Mouse (Mus musculus): ENCODE results near the gene Dgcr2. TPM values are rescaled to one million over a fixed set of nuclear protein-coding genes. Genes with fewer than 3 reads are reported as not detected.

Gene Dgcr2
- polyA plus RNA-seq, 1 experiment from 2014 or later: 96.8 TPM

DNA sequence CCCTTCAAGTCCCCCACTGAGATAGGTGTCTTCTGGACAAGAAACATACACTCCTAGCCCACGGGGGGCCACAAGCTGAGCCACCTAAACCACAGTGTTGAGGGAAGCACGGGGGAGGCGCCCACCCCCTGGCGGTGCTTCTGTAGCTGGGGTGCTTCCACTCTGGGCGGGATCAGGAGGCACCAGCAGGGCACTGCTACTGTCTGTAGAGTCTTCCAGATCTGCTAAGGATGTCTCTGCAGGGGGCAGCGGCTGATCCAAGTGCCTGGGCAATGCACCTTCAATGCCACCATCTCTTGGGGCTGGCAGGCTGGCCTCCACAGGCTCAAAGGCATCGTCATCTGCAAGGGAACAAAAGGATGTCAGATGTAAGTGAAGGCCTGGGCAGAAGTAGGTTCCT, 55.9 kb downstream of the Dgcr2 start:
- H3K4me1 ChIP-seq: no peaks in the 10 kb centered on the region
- 90% methylated on average over 7 of the region's 7 CpGs for WGBS
- no peak overlapping the region for H3K4me2 ChIP-seq
- H3K27me3 ChIP-seq: peaks cover 6% of the 10 kb centered on the region
- ATAC-seq (ENCODE audit: insufficient number of reproducible peaks, insufficient read depth, low FRiP score, low TSS enrichment, low read depth): no peak
- H3K4me3 ChIP-seq: no peak overlapping the region
- no peaks in the 10 kb centered on the region for H3K9me3 ChIP-seq
- no peak overlapping the region for H3K27ac ChIP-seq
- H3K9ac ChIP-seq: no peak overlapping the region
- peaks cover 80% of the 10 kb centered on the region for H3K36me3 ChIP-seq

DNA sequence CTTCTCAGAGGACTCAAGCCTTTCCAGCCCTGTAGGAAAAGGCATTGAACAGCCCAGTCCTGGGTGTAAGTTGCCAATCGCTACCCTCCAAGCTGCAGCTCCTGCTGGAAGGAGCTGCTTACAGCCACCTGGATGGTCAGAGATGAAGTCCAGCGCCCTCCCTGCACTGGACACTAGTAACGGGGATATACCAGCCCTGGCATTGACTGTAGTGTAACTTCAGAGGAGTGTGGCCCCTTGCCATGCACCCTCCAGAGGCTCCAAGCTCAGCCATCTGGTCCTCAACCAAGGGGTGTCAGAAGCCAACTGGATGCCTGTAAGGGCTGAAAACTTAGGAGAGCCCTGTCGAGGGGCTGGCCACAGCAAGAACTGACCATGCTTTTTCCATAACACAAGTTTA, 58.4 kb downstream of the Dgcr2 start:
- Histone ChIP-seq H3K4me3 (no peak overlapping the region), H3K4me1 (no peaks in the 10 kb centered on the region), H3K9ac (no peak overlapping the region), H3K9me3 (no peaks in the 10 kb centered on the region), H3K4me2 (no peak overlapping the region), H3K36me3 (peaks cover 56% of the 10 kb centered on the region), H3K27ac (no peak overlapping the region), H3K27me3 (peaks cover 31% of the 10 kb centered on the region)
- no peak for ATAC-seq (ENCODE audit: insufficient number of reproducible peaks, insufficient read depth, low FRiP score, low TSS enrichment, low read depth)
- WGBS: 81% methylated on average over 4 of the region's 4 CpGs

DNA sequence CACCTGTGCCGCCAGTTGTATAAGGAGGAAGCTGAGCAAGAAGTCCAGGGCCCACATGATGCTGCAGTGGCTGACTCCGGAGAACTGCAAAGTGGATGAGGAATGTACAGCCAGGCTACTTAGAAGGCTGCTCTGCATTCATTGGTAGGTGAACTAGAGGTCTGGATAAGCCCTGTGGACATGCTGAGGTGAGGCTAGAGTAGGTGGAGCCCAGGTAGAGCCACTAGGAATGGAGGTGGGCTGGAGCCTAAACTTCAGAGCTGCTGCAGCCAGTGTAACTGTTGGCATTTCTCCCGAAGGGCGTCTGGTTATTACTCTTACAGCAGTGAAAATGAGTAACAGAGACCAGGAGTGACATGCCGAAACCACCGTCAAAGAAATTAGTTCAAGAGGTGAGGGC, 60.3 kb downstream of the Dgcr2 start, which contains the start of gene Car15:
TSS of gene Car15 (minus strand) at position 314 of the 400 bp plus-strand sequence.
- Histone ChIP-seq H3K9ac (no peak within 1 kb of the TSS), H3K27me3 (peaks cover 50% of the 10 kb centered on the region), H3K4me3 (no peak within 1 kb of the TSS), H3K4me1 (peaks cover 10% of the 10 kb centered on the region; the same call in 1 of the 2 replicates), H3K4me2 (no peak within 1 kb of the TSS), H3K36me3 (peaks cover 36% of the 10 kb centered on the region), H3K9me3 (no peaks in the 10 kb centered on the region), H3K27ac (no peak within 1 kb of the TSS)
- WGBS: 68% methylated on average over 6 of the region's 6 CpGs
- ATAC-seq (ENCODE audit: insufficient number of reproducible peaks, insufficient read depth, low FRiP score, low TSS enrichment, low read depth): no peak

DNA sequence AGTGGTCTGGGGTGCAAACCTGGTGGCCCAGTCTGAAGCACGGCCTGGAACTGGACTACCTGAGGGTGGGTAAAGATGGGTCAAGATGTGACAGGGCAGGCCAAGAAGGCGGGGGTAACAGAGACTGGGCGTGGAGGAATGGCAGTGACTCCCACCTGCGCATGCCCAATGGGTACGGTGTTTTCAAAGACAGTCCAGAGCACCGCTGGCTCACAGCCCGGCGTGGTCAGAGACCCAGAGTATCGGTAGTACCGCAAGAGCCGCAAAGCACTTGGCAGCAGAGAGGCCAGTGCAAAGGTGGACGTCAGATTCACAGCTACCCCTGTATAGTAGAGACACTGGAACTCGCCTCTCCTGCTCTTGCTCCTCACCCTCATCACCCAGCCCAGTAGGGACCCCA, 62.9 kb downstream of the Dgcr2 start:
- Histone ChIP-seq H3K9ac (no peak overlapping the region), H3K4me1 (peaks cover 23% of the 10 kb centered on the region; the same call in 1 of the 2 replicates), H3K27ac (no peak overlapping the region), H3K4me2 (no peak overlapping the region), H3K9me3 (no peaks in the 10 kb centered on the region), H3K27me3 (peaks cover 75% of the 10 kb centered on the region), H3K4me3 (no peak overlapping the region), H3K36me3 (peaks cover 11% of the 10 kb centered on the region; the same call in 1 of the 2 replicates)
- ATAC-seq (ENCODE audit: insufficient number of reproducible peaks, insufficient read depth, low FRiP score, low TSS enrichment, low read depth): no peak
- WGBS: 53% methylated on average over 13 of the region's 13 CpGs

DNA sequence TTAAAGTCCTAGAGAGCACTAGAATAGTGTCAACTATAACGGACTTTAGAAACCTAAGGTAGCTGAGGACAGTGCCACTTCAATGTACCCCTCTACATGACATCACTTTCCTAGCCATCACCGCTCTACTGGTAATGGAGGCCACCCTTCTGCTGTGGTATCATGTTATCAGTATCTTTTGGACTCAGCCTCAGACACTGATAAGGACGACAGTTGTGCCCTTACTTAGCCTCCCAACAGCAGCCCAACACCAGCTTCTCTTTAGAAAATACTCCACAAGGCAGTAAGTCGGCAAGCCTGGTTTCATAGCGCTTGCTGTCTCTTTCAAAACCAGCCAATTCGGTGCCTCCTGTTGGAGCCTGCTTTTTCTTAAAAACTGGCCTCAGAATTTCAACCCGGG, 63.8 kb downstream of the Dgcr2 start:
- ATAC-seq (ENCODE audit: insufficient number of reproducible peaks, insufficient read depth, low FRiP score, low TSS enrichment, low read depth): no peak
- H3K9me3 ChIP-seq: no peaks in the 10 kb centered on the region
- peak overlapping the region; percentile 65 for H3K4me3 ChIP-seq
- H3K36me3 ChIP-seq: 0 out of 2 replicates have a peak, but pooled peaks cover 5% of the 10 kb centered on the region
- peaks cover 85% of the 10 kb centered on the region for H3K27me3 ChIP-seq
- no peak overlapping the region for H3K27ac ChIP-seq
- peaks cover 23% of the 10 kb centered on the region; the same call in 1 of the 2 replicates for H3K4me1 ChIP-seq
- peak overlapping the region; percentile 78 for H3K9ac ChIP-seq
- H3K4me2 ChIP-seq: peak overlapping the region; percentile 98
- 46% methylated on average over 7 of the region's 7 CpGs for WGBS

DNA sequence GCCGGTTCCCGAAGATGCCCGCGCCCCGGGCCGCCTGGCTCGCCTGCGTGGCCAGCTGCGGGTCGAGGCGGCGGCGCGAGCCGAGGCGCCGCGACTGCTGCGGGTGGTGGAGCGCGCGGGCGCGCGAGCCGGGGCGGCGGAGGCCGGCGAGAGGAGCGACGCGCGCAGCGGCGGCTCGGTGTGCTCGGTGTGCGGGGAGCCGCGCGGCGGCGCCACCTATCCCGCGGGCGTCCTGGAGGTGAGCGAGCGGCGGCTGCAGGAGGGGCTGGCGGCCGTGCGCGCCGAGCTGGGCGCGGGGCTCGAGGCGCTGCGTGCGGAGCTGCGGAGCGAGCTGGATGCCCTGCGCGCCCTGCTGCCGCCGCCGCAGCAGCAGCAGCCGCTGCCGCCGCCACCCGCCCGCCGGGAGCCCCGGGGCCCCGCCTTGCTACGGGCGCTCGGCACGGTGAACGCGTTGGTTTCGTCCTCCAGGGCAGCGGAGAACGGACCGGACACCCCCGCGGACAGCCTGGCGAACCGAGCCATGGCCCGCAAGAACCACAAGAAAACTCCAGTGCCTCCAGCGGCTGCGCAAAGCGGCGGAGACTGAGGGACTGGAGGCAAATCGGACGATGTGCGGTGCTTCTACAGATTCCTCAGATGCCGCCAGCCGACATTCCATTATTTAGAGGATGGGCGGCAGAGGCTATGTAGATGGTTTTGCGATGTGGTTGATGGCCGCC, 64.5 kb downstream of the Dgcr2 start:
- under 1% methylated on average over 81 of the region's 103 CpGs for WGBS
- Histone ChIP-seq H3K9ac (peak overlapping the region; percentile 78), H3K9me3 (no peaks in the 10 kb centered on the region), H3K27me3 (peaks cover 89% of the 10 kb centered on the region), H3K36me3 (0 out of 2 replicates have a peak, but pooled peaks cover 4% of the 10 kb centered on the region), H3K4me3 (peak overlapping the region; percentile 65), H3K27ac (no peak overlapping the region), H3K4me2 (peak overlapping the region; percentile 98), H3K4me1 (peaks cover 23% of the 10 kb centered on the region; the same call in 1 of the 2 replicates)
- ATAC-seq (ENCODE audit: insufficient number of reproducible peaks, insufficient read depth, low FRiP score, low TSS enrichment, low read depth): peak; percentile 26; the same call in 1 of the 2 replicates

DNA sequence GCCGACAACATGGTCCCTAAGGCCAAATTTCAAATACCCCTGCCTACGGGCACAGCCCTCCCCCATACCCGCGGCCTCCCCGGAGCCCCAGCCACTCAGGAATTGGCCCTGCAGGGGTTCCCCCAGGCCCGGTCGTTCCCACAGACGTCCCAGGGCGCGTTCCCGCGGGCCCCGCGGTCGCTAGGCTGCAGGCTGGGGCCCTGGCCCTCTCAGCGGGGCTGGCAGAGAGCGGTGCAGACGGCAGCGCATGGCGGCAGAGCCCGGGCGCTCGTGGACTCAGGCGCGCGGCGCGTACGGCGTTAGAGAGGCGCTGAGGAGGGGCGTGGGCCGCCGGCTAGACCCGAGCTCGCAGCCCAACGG, 65.1 kb downstream of the Dgcr2 start:
- WGBS: under 1% methylated on average over 36 of the region's 37 CpGs

DNA sequence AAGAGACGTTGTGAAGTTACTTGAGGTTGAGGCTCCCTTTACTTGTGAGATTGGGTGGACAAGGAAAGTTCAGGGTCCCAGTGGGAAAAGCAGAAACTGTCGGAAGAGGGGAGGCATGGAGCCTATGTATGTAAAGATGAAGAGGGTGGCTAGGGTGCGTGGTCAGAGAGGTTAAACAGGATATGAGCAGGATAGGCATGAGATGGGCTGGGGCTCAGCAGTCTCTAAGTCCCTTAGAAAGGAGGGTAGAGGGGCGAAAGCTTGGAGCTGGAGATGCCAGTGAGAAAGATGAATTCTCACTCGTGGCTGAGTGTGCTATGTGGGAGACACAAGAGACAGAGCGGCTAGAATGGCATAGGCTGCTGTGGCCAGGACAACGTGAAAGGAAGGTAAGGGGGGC, 65.5 kb downstream of the Dgcr2 start, which contains the start of gene B830017H08Rik:
TSS of gene B830017H08Rik (plus strand) at position 301 of the 400 bp plus-strand sequence.
- Histone ChIP-seq H3K27ac (no peak within 1 kb of the TSS), H3K4me1 (peaks cover 23% of the 10 kb centered on the region; the same call in 1 of the 2 replicates), H3K9me3 (no peaks in the 10 kb centered on the region), H3K36me3 (no peaks in the 10 kb centered on the region), H3K9ac (peak within 1 kb of the TSS; percentile 78), H3K4me3 (peak within 1 kb of the TSS; percentile 65), H3K27me3 (peaks cover 89% of the 10 kb centered on the region), H3K4me2 (peak within 1 kb of the TSS; percentile 98)
- ATAC-seq (ENCODE audit: insufficient number of reproducible peaks, insufficient read depth, low FRiP score, low TSS enrichment, low read depth): no peak
- WGBS: 19% methylated on average over 7 of the region's 7 CpGs

More for the DNA sequence above, 65.1 kb downstream of the Dgcr2 start:
- Histone ChIP-seq H3K9me3 (no peaks in the 10 kb centered on the region), H3K27ac (no peak overlapping the region), H3K36me3 (no peaks in the 10 kb centered on the region), H3K4me2 (peak overlapping the region; percentile 98), H3K27me3 (peaks cover 92% of the 10 kb centered on the region), H3K4me1 (peaks cover 23% of the 10 kb centered on the region; the same call in 1 of the 2 replicates), H3K9ac (peak overlapping the region; percentile 78), H3K4me3 (peak overlapping the region; percentile 65)
- peak; percentile 45; the same call in 1 of the 2 replicates for ATAC-seq (ENCODE audit: insufficient number of reproducible peaks, insufficient read depth, low FRiP score, low TSS enrichment, low read depth)

DNA sequence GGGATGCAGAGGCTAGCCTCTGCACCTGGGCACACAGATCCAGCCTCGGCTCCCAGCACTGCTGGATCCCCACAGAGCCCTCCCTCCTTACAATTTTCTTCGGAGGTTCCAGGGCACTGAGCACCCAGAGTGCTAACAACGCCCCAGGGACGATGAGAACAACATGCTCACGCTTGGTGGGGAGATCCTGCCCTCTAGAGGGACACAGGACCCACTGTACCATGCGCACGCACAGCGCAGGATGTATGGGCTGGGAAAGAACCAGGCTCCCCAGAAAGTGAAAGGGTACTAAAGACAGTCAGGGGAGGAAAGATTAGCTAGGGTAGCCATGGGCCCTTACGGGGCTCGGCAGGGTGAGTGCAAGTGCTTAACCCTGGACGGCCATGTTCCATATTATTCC, 66.6 kb downstream of the Dgcr2 start:
- 13% methylated on average over 11 of the region's 11 CpGs for WGBS
- no peak for ATAC-seq (ENCODE audit: insufficient number of reproducible peaks, insufficient read depth, low FRiP score, low TSS enrichment, low read depth)
- Histone ChIP-seq H3K4me2 (no peak overlapping the region), H3K27ac (no peak overlapping the region), H3K27me3 (peaks cover 79% of the 10 kb centered on the region), H3K9me3 (no peaks in the 10 kb centered on the region), H3K9ac (no peak overlapping the region), H3K4me3 (no peak overlapping the region), H3K36me3 (no peaks in the 10 kb centered on the region), H3K4me1 (peaks cover 23% of the 10 kb centered on the region; the same call in 1 of the 2 replicates)

DNA sequence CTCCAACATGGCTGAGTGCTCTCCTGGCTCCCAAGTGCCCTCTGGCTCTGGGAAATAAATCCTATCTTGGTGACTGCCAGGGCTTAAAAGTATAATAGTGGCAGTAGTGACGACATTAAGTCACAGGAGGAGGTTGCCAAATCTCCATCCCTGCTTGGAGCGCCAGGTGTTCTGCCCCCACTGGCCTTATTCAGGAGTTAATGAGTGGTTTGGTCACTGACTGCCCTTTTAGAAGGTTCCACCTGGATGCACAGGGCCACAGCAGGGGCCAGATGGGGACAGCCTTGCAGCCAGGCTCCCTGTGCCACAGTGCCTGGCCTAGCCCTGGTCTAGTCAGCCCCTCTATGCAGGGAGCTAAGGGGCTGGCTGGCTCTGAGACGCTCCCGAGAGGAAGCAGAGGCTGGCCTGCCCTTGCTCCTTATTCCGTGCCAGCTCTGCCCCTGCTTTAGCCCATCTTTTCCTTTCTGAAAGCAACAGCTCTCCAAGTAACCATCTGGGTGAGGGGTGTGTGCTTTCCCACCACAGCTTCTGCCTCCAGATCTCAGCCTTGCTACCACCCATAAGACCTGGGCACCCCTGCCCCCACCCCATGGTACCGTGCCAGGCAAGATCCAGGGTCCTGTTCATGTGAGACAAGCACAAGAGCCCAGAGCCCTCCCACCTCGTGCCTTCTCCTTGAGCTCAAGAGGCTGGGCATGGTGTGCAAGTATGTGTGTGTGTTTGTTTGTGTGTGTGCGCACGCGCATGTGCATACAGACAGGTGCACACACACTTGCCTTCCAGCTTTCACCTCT, 67.8 kb downstream of the Dgcr2 start:
- peaks cover 70% of the 10 kb centered on the region for H3K27me3 ChIP-seq
- H3K9me3 ChIP-seq: no peaks in the 10 kb centered on the region
- no peak for ATAC-seq (ENCODE audit: insufficient number of reproducible peaks, insufficient read depth, low FRiP score, low TSS enrichment, low read depth)
- no peak overlapping the region for H3K27ac ChIP-seq
- 50% methylated on average over 10 of the region's 10 CpGs for WGBS
- H3K36me3 ChIP-seq: no peaks in the 10 kb centered on the region
- no peak overlapping the region for H3K4me2 ChIP-seq
- H3K4me3 ChIP-seq: no peak overlapping the region
- peaks cover 23% of the 10 kb centered on the region; the same call in 1 of the 2 replicates for H3K4me1 ChIP-seq
- H3K9ac ChIP-seq: no peak overlapping the region

DNA sequence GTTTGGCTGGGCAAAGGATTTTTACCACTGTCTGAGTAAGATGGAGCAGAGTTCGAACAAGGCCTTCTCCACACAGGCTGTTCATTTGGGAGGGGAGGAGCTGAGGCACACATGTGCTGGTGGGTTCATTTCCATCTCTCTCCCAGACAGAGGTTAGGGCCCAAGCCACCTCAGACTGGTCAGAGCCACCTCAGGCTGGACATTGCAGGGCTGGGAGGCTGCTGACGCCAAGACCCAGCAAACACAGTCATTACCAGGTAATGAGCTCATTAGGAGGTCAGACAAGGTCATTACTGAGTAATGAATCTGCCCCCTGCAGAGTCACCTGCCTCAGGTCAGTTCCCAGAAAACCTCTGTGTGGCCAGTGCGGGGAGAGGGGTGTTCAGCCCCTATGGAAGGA, 69.5 kb downstream of the Dgcr2 start:
- no peak for ATAC-seq (ENCODE audit: insufficient number of reproducible peaks, insufficient read depth, low FRiP score, low TSS enrichment, low read depth)
- Histone ChIP-seq H3K36me3 (no peaks in the 10 kb centered on the region), H3K9ac (no peak overlapping the region), H3K27me3 (peaks cover 52% of the 10 kb centered on the region), H3K9me3 (no peaks in the 10 kb centered on the region), H3K27ac (no peak overlapping the region), H3K4me1 (peaks cover 17% of the 10 kb centered on the region; the same call in 1 of the 2 replicates), H3K4me3 (no peak overlapping the region), H3K4me2 (no peak overlapping the region)
- WGBS: 51% methylated on average over 3 of the region's 3 CpGs

Measured in embryonic facial prominence, embryonic 13.5 days (tissue).